Mouse (Mus musculus) Muller cell, postnatal 12 days (primary cell): ENCODE measurements around the gene Tmem151a.
"Not testable (repeated sequence)": the region's sequence is repeated elsewhere in the genome, so short reads cannot be mapped to it uniquely, and the experiment has no call there.

Source experiments
- DNase-seq: peaks from one replicate; pipeline ENCODE4 v3.0.0-alpha.2; 2015; ENCODE audit errors: inconsistent ontology term

Tmem151a gene

DNA sequence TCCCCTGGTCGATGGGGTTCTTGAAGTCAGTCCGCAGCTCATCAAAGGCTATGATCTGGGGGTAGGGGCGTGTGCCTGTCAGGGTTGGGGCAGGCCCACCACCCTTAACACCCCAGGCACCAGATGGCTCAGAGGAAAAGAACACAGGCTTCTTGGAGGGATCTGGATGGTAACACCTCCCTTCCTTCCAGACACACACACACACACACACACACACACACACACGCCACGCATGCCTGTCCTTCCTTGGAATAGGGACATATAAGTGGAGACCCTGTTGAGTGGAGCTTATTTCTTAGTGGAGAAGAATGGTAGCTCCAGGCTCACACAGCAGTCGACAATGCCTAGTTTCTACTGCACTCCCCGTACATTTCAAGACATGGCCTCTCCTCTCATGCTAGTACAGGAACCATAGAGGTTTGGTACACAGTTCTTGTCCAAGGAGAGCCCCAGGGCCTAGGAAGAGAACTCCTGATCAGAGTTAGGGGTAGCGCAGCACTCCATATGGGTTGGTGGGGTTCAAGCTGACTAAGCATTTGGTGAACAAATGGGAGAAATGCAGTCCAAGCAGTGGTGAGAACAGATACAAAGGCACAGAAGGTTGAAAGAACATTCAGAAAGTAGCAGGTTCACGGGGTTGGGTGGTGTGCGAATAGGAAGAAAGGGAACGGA, 9.6 kb upstream of the Tmem151a start:
- DNase-seq: no peak

DNA sequence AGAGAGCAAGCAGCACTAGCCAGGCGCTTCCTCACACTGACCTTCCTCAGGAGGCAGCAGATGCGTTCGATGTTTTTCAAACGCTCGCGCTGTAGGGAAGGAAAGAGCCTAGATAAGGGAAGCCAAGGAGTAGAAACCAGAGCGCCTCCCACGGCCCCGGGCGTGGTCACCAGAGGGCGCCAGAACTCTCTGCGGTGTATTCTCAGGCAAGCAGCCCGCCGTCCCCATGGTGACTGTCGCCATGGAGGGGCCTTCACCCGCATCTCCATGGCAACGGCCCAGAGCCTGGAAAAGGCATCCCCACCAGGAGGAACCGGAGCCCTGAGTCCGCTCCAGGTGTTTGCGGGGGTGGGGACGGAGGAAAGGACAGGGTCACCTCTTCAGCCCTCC, 8.9 kb upstream of the Tmem151a start:
- DNase-seq: peak; percentile 93

DNA sequence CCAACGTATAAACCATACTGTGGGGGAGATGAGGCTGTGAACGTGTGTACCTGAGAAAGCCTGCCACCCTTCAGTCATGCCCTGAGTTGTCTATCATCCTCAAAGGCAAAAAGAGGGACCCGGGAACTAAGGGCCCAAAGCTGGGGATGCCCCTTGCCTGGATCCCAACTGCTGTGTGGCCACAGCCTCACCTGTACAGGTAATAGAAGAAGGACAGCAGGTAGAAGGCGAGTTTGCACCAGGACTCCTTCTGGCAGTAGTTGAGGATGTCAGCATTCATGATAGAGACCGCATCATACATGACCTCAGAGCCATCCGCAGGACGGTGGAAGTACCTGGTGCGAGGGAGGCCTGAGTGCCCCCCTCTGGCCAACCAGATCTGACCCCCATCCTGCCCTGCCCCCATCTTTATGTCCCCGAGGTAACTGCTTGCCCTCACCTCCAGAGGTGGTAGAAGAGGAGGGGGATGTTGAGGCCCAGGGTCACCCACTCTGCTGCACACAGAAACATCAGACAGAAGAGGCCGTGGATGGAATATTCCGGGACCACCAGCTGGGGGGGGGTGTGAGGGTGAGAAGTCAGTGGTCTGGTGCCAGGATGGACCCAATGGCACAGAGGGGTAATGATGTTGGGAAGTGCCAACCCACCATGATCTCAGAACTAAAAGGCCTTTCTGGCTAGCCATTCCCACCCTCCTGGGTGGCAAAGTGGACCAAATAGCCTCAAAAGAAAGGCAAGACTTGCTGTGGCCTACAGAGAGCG, 8.3 kb upstream of the Tmem151a start:
- DNase-seq: no peak

DNA sequence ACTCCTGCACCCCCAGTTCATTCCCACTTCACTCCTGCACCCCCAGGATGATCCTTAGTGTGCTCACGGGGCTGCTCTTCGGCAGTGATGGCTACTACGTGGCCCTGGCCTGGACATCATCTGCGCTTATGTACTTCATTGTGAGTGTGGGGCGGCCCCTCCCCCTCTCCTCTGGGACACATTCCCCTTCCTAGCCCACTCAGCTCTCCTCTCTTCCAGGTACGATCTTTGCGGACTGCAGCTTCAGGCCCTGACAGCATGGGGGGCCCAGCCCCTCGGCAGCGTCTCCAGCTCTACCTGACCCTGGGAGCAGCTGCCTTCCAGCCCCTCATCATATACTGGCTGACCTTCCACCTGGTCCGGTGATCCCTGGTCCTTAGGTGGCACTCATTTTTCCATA, 6.8 kb upstream of the Tmem151a start:
- no peak for DNase-seq

DNA sequence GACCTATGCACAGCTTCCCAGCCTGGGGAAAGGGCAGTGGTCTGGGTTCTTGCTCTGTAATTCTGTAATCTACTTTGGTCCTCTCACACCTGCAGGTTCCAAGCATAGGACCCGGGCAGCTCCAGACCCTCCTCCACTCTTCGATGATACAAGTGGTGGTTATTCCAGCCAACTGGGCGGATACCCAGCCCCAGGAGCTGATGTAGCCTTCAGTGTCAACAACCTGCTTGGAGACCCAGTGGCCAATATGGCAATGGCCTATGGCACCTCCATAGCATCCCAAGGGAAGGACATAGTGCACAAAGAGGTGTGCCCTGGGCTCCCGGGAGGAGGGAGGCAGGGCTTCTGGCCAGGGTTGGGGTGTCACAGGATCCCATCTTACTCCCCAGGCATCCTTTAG, 4.0 kb upstream of the Tmem151a start:
- DNase-seq: no peak

DNA sequence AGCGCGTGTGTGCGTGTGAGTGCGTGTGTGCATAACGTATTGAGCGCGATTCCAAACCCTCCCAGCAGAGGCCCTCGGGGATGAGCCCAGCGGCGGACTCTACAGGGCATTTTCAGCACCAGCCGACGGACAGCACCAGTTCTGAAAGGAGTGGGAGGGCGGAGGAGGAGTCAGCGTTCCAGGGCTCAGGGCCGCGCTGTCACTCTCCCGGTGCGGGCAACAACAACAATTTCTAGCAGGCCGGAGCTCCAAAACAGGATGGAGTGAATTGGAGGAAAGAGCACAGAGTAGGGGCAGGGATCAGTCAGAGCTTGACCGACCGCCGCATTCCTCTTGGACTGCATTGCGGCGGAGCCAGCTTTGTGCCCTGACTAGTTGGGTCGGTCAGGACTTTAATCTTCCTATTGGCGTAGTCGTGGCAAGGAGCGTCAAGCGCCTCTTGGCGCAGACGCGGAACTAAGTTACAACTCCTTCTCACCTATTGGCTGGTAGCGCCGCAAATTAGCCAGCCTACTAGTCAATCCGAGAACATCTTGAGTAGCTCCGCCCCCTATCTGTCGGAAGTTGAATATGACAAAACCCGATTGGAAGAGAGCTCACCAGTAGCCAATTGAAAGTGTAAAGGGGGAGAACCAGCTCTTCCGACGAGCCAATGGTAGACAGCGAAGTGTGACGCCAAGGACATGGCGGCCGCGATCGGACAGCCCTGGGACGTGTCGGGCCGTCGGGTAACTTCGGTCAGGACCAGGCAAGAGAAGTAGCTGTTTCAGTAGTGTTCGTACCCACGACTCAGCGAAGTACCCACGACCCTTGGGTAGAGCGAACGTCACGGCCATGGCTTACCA, 2.8 kb upstream of the Tmem151a start, which contains the start of gene Yif1a:
Gene Yif1a, plus strand, starts transcription at position 655 of the 845 bp plus-strand sequence.
- DNase-seq: peak; percentile 98

DNA sequence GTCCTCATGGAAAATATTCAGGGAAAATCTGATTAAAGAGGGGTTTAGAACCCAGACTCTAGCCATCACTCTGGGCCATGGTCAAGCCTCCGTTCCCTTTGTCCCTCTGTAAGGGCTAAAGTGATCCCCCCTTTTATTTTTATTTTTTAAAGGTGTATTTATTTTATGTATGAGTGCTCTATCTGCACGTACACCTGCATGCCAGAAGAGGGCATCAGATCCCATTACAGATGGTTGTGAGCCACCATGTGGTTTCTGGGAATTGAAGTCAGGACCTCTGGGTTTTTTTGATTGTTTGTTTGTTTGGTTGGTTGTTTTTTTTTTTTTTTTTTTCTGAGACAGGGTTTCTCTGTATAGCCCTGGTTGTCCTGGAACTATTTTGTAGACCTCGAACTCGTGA, 1.2 kb upstream of the Tmem151a start:
- DNase-seq: not testable (repeated sequence)

DNA sequence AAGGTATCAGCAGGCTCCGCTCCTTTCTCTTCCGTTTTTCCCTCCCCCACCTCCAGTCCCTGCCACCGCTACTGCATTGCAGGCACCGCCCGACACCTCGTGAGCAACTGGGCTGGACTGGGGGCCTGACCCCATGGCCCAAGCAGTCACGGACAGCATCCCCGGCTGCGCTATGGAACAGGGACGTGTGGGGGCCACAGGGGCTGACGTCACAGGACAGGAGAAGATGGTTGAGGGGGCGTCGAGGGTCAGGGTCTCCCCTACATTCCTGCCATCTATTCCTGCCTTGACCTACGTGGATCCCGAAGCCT, 542 bp downstream of the Tmem151a start:
- DNase-seq: no peak

DNA sequence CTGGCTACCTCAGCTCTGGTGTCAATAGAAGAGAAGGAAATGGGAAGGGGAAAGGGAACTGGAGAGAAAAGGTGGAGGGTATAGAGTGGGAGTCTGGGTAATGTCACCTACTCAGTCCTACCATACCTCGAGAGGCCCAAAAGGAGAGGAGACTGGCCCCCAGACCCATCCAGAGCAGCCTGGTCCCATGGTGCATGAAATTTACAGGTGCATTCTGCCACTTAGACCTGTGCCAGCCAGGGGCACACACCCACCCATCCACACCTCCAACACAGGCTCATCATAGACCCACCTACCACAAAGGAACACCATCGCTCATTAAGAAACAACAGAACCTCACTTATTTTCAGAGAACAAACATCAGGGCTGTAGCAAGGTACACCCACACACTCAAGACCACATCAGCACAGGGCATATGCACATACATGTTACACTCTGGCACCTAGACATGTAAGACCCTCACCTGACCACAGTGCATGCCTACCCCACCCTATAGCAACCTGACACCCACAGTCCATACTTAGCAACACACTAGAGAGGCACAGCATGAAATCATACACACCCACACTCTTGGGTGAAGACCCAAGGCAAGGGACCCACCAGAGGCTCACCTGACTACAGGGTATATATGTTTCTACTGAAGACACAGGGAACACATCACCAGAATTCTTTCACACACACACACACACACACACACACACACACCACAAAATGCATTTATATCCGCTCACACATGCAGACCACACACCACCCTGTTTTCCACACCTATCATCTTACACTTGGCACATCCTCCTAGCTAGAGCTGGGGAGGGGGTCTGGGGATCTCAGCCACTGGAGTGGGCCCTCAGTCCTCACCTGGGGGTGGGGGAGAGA, 1.1 kb downstream of the Tmem151a start:
- no peak for DNase-seq

DNA sequence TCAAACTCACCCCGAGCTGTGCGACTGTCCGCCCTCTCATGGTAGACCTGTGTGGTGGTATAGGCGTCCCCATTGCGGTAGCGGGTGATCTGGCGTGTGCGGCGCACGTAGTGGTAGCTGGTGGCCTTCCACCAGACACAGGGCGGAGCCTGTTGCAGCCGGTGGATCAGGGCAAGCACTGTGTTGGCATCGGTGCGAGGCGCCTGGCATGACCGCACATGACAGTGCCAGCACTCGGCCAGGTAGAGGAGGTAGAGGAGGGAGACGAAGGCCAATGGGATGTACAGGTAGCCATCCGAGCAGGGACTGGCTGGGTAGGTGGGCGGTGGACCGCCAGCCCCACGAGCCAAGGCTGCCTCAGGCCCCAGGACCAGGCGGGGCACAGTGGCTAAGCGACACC, 2.7 kb downstream of the Tmem151a start:
- no peak for DNase-seq

DNA sequence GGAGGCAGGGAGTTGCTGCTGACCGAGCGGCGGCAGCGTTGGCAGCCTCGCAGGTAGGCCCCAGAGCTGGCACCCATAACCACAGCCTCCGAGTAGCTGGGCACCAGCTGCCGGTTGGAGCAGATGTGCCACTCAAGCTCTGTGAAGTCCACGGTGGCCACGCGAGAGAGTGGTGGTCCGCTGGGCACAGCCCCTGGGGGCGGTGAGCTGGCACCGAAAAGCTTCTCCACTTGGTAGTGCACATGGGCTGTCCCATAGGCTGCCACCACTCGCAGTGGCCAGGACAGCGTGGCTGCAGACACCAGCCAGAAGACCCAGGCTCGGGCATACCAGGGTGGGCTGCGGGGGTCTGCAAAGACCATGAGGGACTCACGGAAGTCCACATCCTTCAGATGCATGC, 3.3 kb downstream of the Tmem151a start:
- DNase-seq: no peak

DNA sequence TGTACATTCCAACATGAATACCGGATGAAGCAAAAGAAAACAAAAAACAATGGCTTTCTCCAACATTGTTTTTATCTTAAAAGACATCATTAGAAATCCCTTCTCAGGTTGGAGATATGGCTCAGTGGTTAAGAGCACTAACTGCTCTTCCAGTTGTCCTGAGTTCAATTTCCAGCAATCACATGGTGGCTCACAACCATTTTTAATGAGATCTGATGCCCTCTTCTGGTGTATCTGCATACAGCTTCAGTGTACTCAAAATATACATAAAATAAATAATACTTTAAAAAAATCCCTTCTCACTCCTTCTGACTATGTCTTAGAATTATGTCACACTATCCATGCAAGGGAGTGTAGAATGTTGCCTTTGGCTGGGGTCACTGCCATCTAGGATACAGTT, 6.1 kb downstream of the Tmem151a start:
- no peak for DNase-seq

DNA sequence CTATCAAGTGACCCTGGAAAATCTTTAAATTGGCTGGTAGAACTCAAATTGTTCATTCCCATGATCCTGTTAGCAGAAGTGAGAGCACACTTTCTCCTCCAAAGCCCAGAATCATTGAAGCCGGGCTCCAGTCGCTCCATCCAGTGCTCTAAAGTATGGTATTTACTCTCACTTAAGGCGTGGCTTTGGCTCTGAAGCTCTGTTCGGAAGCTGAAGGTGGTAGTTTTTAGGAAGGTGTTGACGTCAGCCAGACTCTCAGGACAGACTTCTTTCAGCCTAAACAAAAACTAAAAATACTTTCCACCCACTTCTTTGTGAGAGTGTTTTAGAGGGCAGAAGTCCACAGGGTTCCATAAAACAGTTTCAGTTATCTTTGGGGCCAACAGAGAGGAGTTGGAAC, 11.8 kb downstream of the Tmem151a start:
- no peak for DNase-seq

DNA sequence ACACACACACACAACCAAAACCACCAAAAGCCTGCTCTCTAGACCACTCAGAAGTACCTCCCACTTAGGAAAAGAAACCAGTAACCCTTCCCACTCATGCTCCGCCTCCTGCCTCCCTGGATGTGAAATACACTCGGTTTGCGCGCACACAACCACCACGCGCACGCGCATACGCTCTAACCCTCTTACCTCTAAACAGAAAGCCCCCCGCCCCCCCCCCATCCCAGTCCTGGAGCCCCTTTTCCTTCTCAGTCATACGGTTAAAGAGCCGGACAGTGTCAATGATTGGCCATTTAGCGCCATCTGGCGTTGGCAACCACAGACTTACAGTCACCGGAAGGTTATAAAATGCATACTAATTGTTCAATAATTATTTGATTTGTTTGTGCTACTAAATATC, 12.3 kb downstream of the Tmem151a start:
- DNase-seq: peak; percentile 55

DNA sequence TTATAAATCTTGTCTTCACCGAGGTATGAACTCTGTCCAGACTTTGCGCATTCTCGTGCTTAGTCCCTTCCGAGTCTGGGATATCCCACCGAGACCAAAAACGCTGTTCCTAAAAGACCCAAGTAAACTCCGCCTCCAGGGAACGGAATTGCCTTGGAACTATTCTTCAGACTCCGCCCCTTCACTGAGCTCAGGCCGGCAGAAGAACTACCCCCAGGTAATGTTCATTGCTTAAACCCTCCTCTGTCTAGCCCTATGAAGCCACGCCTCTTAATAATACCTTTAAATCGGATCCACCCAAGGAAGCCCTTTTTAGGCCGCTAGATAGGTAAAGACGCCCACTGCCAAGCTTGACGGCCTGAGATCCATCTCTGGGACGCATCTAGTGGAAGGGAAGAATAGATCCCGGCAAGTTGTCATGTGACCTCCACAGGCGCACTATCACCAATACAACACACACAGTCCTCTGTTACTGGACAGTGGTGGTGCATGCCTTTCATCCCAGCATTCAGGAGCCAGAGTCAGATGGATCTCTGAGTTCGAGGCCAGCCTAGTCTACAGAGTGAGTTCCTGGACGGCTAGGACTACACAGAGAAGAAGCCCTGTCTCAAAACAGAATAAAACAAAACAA, 12.8 kb downstream of the Tmem151a start:
- DNase-seq: no peak

DNA sequence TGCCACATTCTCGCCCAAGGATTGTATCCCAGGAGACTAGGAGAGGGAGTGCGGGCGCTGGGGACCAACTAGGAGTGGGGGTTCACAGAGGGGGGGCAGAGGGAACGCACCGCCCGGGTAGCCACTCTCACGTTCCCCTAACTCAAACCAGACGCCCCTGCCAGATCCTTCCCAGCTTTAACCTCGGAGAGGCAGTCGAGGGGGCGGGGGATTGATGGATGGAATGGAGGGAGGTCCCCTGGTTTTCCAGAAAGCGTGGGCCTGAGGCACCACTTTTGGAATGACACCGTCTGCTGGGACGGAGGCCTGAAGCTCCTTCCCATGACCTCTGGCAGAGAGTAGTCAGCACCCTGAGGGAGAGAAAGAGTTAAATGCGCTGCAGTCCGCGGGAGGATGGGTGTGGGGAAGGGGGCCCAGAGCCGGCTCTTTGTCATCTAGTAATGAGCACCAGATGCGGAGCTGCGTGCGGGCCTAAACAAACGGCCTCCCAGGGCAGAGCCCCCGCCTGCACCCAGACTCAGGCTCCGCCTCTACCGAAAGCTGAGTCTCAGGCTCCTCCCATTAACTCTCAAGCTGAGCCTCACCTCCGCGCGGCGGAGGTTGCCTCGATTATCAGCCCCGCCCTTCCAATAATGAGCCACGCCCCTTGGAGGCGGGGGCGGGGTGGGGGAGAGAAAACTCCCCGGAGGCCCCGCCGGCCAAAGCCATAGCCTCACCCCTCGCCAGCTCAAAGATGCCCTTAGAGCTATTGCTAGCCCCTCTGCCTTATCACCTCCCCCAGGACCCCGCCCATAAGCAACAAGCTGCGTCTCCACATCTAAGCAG, 13.6 kb downstream of the Tmem151a start:
- DNase-seq: peak; percentile 88

DNA sequence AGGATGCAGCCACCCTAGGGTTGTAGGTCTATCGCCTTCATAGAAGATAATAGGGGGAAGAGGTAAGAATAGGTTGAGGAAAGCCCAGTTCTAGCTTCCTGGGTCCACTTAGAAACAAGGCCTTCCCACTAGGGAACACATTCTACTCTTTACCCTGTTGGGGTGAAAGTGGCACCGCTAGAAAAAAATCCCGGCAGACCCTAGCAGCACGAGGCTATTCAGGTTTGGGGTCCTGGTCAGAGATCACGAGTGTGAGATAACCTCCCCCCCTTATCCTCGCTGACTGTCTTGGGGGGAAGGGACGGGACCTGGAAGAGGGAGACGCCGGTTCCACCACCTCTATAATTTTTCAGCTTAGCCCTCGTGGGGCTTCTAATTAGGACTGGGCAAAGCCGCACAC, 14.3 kb downstream of the Tmem151a start:
- DNase-seq: no peak

DNA sequence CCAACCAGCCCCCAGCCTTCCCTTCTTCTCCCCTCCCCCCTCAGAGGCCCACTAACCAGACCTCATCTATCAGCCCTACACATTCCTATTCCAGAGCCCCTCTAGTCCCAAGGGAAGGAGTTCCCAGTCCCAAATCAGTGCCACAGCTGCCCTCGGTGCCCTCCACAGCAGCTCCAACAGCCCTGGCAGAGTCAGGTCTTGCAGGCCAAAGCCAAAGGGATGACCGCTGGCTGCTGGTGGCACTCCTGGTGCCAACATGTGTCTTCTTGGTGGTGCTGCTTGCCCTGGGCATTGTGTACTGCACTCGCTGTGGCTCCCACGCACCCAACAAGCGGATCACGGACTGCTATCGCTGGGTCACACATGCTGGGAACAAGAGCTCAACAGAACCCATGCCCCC, 15.4 kb downstream of the Tmem151a start:
- no peak for DNase-seq

DNA sequence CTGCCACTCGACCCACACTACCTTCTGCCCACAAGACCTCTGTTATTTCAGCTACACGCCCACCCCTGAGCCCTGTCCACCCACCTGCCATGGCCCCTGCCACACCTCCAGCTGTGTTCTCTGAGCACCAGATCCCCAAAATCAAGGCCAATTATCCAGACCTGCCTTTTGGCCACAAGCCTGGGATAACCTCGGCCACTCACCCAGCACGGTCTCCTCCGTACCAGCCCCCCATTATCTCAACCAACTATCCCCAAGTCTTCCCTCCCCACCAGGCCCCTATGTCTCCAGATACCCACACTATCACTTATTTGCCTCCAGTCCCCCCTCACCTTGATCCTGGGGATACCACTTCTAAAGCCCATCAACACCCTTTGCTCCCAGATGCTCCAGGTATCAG, 15.8 kb downstream of the Tmem151a start:
- no peak for DNase-seq

DNA sequence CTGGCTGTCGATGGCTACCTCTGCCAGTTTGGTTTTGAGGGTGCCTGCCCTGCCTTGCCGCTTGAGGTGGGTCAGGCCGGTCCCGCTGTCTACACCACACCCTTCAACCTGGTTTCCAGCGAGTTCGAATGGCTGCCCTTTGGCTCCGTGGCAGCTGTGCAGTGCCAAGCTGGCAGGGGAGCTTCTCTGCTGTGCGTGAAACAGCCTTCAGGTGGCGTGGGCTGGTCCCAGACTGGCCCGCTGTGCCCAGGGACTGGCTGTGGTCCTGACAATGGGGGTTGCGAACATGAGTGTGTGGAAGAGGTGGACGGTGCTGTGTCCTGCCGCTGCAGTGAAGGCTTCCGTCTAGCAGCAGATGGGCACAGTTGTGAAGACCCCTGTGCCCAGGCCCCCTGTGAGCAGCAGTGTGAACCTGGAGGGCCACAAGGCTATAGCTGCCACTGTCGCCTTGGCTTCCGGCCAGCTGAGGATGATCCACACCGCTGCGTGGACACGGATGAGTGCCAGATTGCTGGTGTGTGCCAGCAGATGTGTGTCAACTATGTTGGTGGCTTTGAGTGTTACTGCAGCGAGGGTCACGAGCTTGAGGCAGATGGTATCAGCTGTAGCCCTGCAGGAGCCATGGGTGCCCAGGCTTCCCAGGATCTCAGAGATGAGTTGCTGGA, 16.6 kb downstream of the Tmem151a start:
- DNase-seq: no peak
